ENCODE assay signal across 10 mouse cellular contexts in genomic region chr2:84725770-84726169, GRCm38 (mm10). TPM values are rescaled to one million over a fixed set of nuclear protein-coding genes. Genes with fewer than 3 reads are reported as not detected.
DNase-seq lines count a peak whose midpoint lies in the region; ATAC-seq and TF ChIP-seq lines count a peak whose summit lies in the region.
"Had no signal": no experiment of that assay in that cellular context is flagged by ENCODE, and none has a peak within 500 bp of the region (broad histone marks: within the 10 kb centered on the region; RNA-seq: fewer than 3 reads in every experiment).

No protein-coding gene starts in this region.

- no peak for ATAC-seq in hindbrain, embryonic 12.5 days (ENCODE audit: low FRiP score)
- no peak for ATAC-seq in midbrain, embryonic 14.5 days (ENCODE audit: low FRiP score, low TSS enrichment)
- no peak for ATAC-seq in erythroid progenitor cell, adult 5-6 weeks (replicated peaks; ENCODE audit: low FRiP score, poor library complexity, severe bottlenecking)

- H3K4me2 ChIP-seq in hindbrain, embryonic 12.5 days (replicated peaks): peak overlapping the region; percentile 94; the same call in 1 of the 2 replicates
- peak overlapping the region; percentile 90; the same call in 1 of the 2 replicates for H3K4me2 ChIP-seq in midbrain, embryonic 14.5 days (ENCODE audit: low read length)

- H3K27me3 ChIP-seq in liver, adult 2 months (ENCODE audit: control insufficient read depth, insufficient read depth, low read length): no peaks in the 10 kb centered on the region
- H3K27me3 ChIP-seq in hindbrain, embryonic 12.5 days: no peaks in the 10 kb centered on the region
- H3K27me3 ChIP-seq in midbrain, embryonic 14.5 days (ENCODE audit: control insufficient read depth, insufficient read depth, low read length): no peaks in the 10 kb centered on the region

- no peak overlapping the region for H3K27ac ChIP-seq in liver, adult 2 months (replicated peaks; ENCODE audit: insufficient read depth, low read depth, low read length)
- H3K27ac ChIP-seq in hindbrain, embryonic 12.5 days: no peak overlapping the region
- H3K27ac ChIP-seq in midbrain, embryonic 14.5 days (replicated peaks; ENCODE audit: low read depth, low read length): no peak overlapping the region

- 37% methylated on average over 10 of the region's 10 CpGs for WGBS in liver, adult 2 months
- 94% methylated on average over 10 of the region's 10 CpGs for WGBS in hindbrain, embryonic 12.5 days
- 93% methylated on average over 10 of the region's 10 CpGs for WGBS in midbrain, embryonic 14.5 days

- H3K4me3 ChIP-seq in liver, adult 2 months (ENCODE audit: insufficient read depth, low read depth, low read length): 0 out of 2 replicates have a peak overlapping the region, but pooled peaks have one; percentile 11
- H3K4me3 ChIP-seq in hindbrain, embryonic 12.5 days: no peak overlapping the region
- peak overlapping the region; percentile 65; the same call in 1 of the 2 replicates for H3K4me3 ChIP-seq in midbrain, embryonic 14.5 days (replicated peaks; ENCODE audit: low read depth, low read length)

- no peak overlapping the region for H3K9ac ChIP-seq in liver, adult 2 months (ENCODE audit: low read depth, low read length)
- H3K9ac ChIP-seq in hindbrain, embryonic 12.5 days: no peak overlapping the region; the same call in 1 of the 2 replicates
- no peak overlapping the region for H3K9ac ChIP-seq in midbrain, embryonic 14.5 days (replicated peaks; ENCODE audit: low read length)

- DNase-seq in cerebellum, adult 9-10 months: peak; percentile 48
- no peak for DNase-seq in cerebellum, postnatal 14 days
- peak; percentile 52 for DNase-seq in liver, adult 2 months (ENCODE audit: extremely low read depth, low read depth, low spot score)
- no peak for DNase-seq in liver
- no peak for DNase-seq in midbrain, embryonic 14.5 days
- DNase-seq in layer of hippocampus, adult 8-10 months (ENCODE audit: low spot score in 2 of 2): no peak
- DNase-seq: kidney, adult 2 months; thymus, postnatal 4 days had no signal

- peaks cover 14% of the 10 kb centered on the region for H3K4me1 ChIP-seq in liver, adult 2 months (ENCODE audit: control insufficient read depth, insufficient read depth, low read length)
- peaks cover 26% of the 10 kb centered on the region for H3K4me1 ChIP-seq in hindbrain, embryonic 12.5 days
- H3K4me1 ChIP-seq in midbrain, embryonic 14.5 days (ENCODE audit: control insufficient read depth, insufficient read depth, low read length): peaks cover 20% of the 10 kb centered on the region

- no peak for TF ChIP-seq POLR2A in liver, adult 2 months (IDR thresholded peaks at IDR 0.05; ENCODE audit: extremely low read depth, insufficient read depth, low read length)

- H3K9me3 ChIP-seq in hindbrain, embryonic 12.5 days (replicated peaks): no peaks in the 10 kb centered on the region
- no peaks in the 10 kb centered on the region for H3K9me3 ChIP-seq in midbrain, embryonic 14.5 days (ENCODE audit: control insufficient read depth, low read length)

- H3K36me3 ChIP-seq in liver, adult 2 months (ENCODE audit: control insufficient read depth, insufficient read depth, low read length): peaks cover 15% of the 10 kb centered on the region
- H3K36me3 ChIP-seq in hindbrain, embryonic 12.5 days: peaks cover 28% of the 10 kb centered on the region
- peaks cover 35% of the 10 kb centered on the region for H3K36me3 ChIP-seq in midbrain, embryonic 14.5 days (ENCODE audit: control insufficient read depth, insufficient read depth, low read length)

- peaks cover 9% of the 10 kb centered on the region; the same call in 1 of the 2 replicates for H3K79me2 ChIP-seq in liver, adult 2 months (ENCODE audit: control insufficient read depth, insufficient read depth, low read length)

- no peak for TF ChIP-seq CTCF in liver, adult 2 months (IDR thresholded peaks at IDR 0.05; ENCODE audit: low read depth, low read length)

RNA-seq across cellular contexts. Expression of gene Clp1, which starts 1.4 kb away (rescaled TPM):
- total RNA-seq in liver, adult 2 months (2014; rRNA removed): 7.9 and 10.9 TPM in 2 replicates
- polyA plus RNA-seq in liver, adult 2 months (2012; rRNA removed): 8.6 and 12.6 TPM in 2 replicates
- 35.0 and 37.0 TPM in 2 replicates for polyA plus RNA-seq in hindbrain, embryonic 12.5 days (2016; fragmentation: Nextera tagmentation; extraction: Ambion mirVana)
- 23.3 and 25.4 TPM in 2 replicates for polyA plus RNA-seq in midbrain, embryonic 14.5 days (2014; fragmentation: Nextera tagmentation; extraction: Ambion mirVana)
- total RNA-seq in erythroid progenitor cell, adult 5-6 weeks (2015; ENCODE audit: low replicate concordance): 67.4 and 70.0 TPM in 2 replicates
- 26.2 and 54.4 TPM in 2 replicates for total RNA-seq in erythroid progenitor cell, adult 5-6 weeks (2017; ENCODE audit: low replicate concordance)
- 10 to 100 TPM in 1 of 4 experiments, 1 to 10 TPM in 3; 7.4 to 10.4 (median 8.5) TPM for total RNA-seq in layer of hippocampus, adult 8-10 months (2022)

RNA-seq across cellular contexts. Expression of gene Ypel4, which starts 8.1 kb away (rescaled TPM):
- not detected in 2 replicates for total RNA-seq in liver, adult 2 months (2014; rRNA removed)
- polyA plus RNA-seq in liver, adult 2 months (2012; rRNA removed): 0.05 TPM in 2 replicates
- polyA plus RNA-seq in hindbrain, embryonic 12.5 days (2016; fragmentation: Nextera tagmentation; extraction: Ambion mirVana): 21.0 and 22.4 TPM in 2 replicates
- 23.5 and 24.7 TPM in 2 replicates for polyA plus RNA-seq in midbrain, embryonic 14.5 days (2014; fragmentation: Nextera tagmentation; extraction: Ambion mirVana)
- total RNA-seq in erythroid progenitor cell, adult 5-6 weeks (2015; ENCODE audit: low replicate concordance): 377 and 399 TPM in 2 replicates
- 327 and 382 TPM in 2 replicates for total RNA-seq in erythroid progenitor cell, adult 5-6 weeks (2017; ENCODE audit: low replicate concordance)
- total RNA-seq in layer of hippocampus, adult 8-10 months (2022): 100 to 1,000 TPM in 1 of 4 experiments, 10 to 100 TPM in 3; 68.7 to 105 (median 85.1) TPM

RNA-seq across cellular contexts. Expression of gene Zdhhc5, which starts 10.8 kb away (rescaled TPM):
- total RNA-seq in liver, adult 2 months (2014; rRNA removed): 21.9 and 25.8 TPM in 2 replicates
- 35.6 and 36.1 TPM in 2 replicates for polyA plus RNA-seq in liver, adult 2 months (2012; rRNA removed)
- polyA plus RNA-seq in hindbrain, embryonic 12.5 days (2016; fragmentation: Nextera tagmentation; extraction: Ambion mirVana): 30.0 and 33.8 TPM in 2 replicates
- polyA plus RNA-seq in midbrain, embryonic 14.5 days (2014; fragmentation: Nextera tagmentation; extraction: Ambion mirVana): 21.5 and 21.8 TPM in 2 replicates
- 67.0 and 77.5 TPM in 2 replicates for total RNA-seq in erythroid progenitor cell, adult 5-6 weeks (2015; ENCODE audit: low replicate concordance)
- 83.7 and 85.0 TPM in 2 replicates for total RNA-seq in erythroid progenitor cell, adult 5-6 weeks (2017; ENCODE audit: low replicate concordance)
- total RNA-seq in layer of hippocampus, adult 8-10 months (2022): 10 to 100 TPM; 34.5 to 41.7 (median 36.3) TPM

RNA-seq across cellular contexts. Expression of gene Gm19426, which starts 17.7 kb away (rescaled TPM):
- total RNA-seq in liver, adult 2 months (2014; rRNA removed): 1.7 and 3.1 TPM in 2 replicates
- polyA plus RNA-seq in liver, adult 2 months (2012; rRNA removed): 1.9 and 3.0 TPM in 2 replicates
- polyA plus RNA-seq in hindbrain, embryonic 12.5 days (2016; fragmentation: Nextera tagmentation; extraction: Ambion mirVana): 9.7 and 10.9 TPM in 2 replicates
- polyA plus RNA-seq in midbrain, embryonic 14.5 days (2014; fragmentation: Nextera tagmentation; extraction: Ambion mirVana): 2.0 and 3.3 TPM in 2 replicates
- not detected in 2 replicates for total RNA-seq in erythroid progenitor cell, adult 5-6 weeks (2015; ENCODE audit: low replicate concordance)
- total RNA-seq in erythroid progenitor cell, adult 5-6 weeks (2017; ENCODE audit: low replicate concordance): not detected in 2 replicates
- 1 to 10 TPM; 1.9 to 4.2 (median 2.5) TPM for total RNA-seq in layer of hippocampus, adult 8-10 months (2022)

RNA-seq across cellular contexts. Expression of gene Tmx2, which starts 46.8 kb away (rescaled TPM):
- total RNA-seq in liver, adult 2 months (2014; rRNA removed): 50.6 and 53.6 TPM in 2 replicates
- 83.5 and 92.1 TPM in 2 replicates for polyA plus RNA-seq in liver, adult 2 months (2012; rRNA removed)
- polyA plus RNA-seq in hindbrain, embryonic 12.5 days (2016; fragmentation: Nextera tagmentation; extraction: Ambion mirVana): 172 and 181 TPM in 2 replicates
- 269 and 277 TPM in 2 replicates for polyA plus RNA-seq in midbrain, embryonic 14.5 days (2014; fragmentation: Nextera tagmentation; extraction: Ambion mirVana)
- 52.4 and 74.6 TPM in 2 replicates for total RNA-seq in erythroid progenitor cell, adult 5-6 weeks (2015; ENCODE audit: low replicate concordance)
- total RNA-seq in erythroid progenitor cell, adult 5-6 weeks (2017; ENCODE audit: low replicate concordance): 42.6 and 43.2 TPM in 2 replicates
- 100 to 1,000 TPM; 221 to 271 (median 233) TPM for total RNA-seq in layer of hippocampus, adult 8-10 months (2022)

Comparison
In these comparisons a context has a peak if more than half of its experiments do, and no peak if none do; other contexts are left out.
1. DNase-seq: peak in cerebellum, adult 9-10 months (single experiment) and liver, adult 2 months (single experiment); none in cerebellum, postnatal 14 days (0 of 2), liver (single experiment), midbrain, embryonic 14.5 days (single experiment) and layer of hippocampus, adult 8-10 months (0 of 2).
2. RNA of gene Ypel4, which starts 8.1 kb away (total RNA-seq): 327 to 399 TPM in erythroid progenitor cell, adult 5-6 weeks and 68.7 to 105 TPM in layer of hippocampus, adult 8-10 months; not detected in liver, adult 2 months; every median in the first group is over 10 times any median in the second.